Mouse (Mus musculus): ENCODE measurements at regions not wholly inside any gene's neighbourhood (a gene's known extent, or its start where the extent isn't known, plus 50 kb on each side); places are given as distances from the start of the nearest gene placed in this dataset.

- TF ChIP-seq CTCF (IDR thresholded peaks at IDR 0.05; ENCODE audit: low read depth), result no peak
- no peak for TF ChIP-seq EP300 (optimal IDR thresholded peaks at IDR 0.05)
These were observed 103.8 kb downstream of the Nxnl2 start for GRCm38 (mm10) chr13:51274639-51275038.
